Mouse (Mus musculus): ENCODE results near the gene Tspan8.

The Tspan8 gene

DNA sequence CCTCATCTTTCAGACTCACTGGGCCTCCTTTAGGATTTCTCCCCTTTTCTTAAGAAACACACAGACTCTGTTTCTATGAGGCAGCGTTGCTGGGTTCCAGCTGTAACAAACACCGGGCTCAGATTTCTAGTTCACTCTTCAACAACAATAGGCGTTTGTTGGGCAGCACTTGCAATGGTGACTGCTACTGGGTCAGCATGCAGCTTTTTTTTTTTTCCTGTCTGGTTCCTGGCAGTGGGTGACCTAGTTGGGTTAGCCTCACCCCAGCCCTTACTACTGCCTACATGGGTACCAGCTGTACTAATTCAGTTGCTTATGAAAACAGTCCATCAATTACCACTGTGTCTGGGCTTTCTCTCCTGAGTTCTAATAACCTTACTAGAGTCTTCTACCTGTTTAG lies 14.1 kb downstream of the Tspan8 start:
- DNase-seq (ENCODE audit: low spot score in 2 of 2), result no peak

DNA sequence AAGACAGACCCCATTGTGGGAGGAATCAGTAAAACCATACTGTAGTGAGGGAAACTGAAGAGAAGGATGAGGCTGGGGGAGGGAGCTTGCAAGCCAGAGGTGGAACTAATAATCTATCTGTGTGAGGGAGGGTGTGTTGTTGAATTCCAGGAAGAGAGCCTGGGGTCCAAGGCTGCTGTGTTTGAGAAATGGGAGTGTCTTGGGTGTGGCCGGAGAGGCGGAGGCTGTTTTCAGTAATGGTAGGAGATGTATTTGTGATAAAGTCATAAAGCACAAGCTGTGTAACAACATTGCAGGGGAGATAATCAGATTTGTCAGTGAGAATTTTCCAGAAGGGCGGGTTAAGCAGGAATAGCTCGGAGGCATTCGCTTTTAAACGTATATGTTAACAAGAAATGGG lies 17.4 kb downstream of the Tspan8 start:
- no peak for DNase-seq (ENCODE audit: low spot score in 2 of 2)

GRCm38 (mm10) chr10:115846930-115847329 lies 30.3 kb downstream of the Tspan8 start:
- DNase-seq (ENCODE audit: low spot score in 2 of 2), result no peak

DNA sequence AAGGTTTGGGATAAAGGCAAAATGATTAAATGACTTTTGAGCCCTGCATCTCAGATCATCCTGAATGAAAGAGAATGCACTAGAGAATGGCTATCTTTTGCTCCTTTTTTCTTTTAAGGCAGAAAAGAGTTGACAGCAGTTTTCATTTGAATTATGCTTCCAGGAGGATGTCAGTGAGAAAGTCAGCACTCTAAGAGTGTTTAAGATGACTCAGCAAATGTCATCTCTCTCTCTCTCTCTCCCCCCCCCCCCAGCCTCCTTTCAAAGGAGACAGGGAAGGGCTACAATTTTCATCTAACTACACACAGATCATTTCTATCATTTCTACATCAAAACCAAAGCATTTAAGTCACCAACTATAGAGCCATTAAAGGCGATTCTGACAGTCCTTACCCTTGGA lies 31.9 kb downstream of the Tspan8 start:
- no peak for DNase-seq (ENCODE audit: low spot score in 2 of 2)

DNA sequence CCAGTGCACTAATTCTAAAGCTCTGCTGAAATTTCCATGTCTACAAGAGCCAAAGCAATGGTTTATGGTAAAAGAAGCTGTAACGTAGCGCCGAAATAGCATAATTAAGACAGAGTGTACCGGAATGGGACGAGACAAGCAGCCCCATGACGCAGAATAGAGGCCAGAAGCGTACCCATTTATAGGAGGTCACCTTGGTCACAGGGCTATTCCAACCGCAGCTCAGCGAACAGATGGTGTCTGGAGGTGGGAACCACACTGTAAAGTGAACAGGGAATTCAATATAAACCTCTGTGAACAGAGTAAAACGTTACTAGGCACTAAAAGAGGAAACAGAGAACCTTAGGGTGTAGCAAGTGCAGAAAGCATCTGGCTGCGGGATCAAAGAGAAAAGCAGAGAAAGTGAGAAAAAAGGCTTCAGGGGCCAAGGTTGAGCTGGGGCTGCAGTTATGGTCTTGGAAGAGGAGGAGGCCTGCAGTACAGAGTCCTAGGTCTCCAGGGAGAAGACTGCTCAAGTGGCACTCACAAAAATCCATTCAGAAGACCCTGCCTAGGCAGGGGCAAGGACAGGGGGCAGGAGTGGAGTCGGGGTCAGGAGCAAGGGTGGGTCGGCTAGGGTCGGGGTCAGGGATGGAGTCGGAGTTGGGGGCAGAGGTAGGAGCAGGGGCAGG lies 43.7 kb downstream of the Tspan8 start:
- DNase-seq (ENCODE audit: low spot score in 2 of 2), result no peak

DNA sequence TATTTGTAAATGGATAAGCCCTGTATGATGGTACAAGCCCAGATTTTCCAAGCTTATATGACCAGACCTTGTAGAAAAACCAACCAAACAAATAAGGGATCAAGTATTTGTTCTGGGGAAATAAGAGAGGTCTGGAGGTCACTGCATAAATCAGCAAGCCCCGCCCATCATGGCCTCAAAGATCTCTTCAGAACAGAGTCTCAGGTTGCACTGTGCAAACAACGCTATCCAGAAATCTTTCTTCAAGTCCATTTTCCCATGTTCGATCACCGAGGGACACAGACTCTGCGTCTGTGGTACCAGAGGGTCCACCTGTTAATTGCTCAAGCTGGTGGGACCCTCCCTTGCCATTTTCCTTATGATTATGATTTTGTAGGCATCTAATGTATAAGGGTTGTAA lies 45.3 kb downstream of the Tspan8 start:
- no peak for DNase-seq (ENCODE audit: low spot score in 2 of 2)

DNA sequence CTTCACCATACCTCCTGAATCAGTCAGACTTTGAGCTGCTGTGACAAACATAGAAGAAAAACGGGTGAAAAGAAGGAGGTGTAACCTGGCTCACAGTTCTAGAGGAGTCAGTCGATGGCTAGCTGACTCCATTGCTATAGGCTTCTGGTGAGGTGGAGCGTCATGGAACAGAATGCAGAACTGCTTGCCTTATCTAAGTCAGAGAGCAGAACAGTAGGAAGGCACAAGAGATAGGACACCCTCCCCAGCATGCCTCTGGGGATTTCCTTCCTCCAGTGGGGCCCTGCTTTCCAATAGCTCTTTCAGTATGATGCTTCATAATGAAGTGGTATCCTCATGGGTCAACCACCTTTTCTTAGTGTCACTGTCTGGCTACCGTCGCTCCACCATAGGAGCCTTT lies 66.1 kb downstream of the Tspan8 start:
- no peak for DNase-seq (ENCODE audit: low spot score in 2 of 2)

DNA sequence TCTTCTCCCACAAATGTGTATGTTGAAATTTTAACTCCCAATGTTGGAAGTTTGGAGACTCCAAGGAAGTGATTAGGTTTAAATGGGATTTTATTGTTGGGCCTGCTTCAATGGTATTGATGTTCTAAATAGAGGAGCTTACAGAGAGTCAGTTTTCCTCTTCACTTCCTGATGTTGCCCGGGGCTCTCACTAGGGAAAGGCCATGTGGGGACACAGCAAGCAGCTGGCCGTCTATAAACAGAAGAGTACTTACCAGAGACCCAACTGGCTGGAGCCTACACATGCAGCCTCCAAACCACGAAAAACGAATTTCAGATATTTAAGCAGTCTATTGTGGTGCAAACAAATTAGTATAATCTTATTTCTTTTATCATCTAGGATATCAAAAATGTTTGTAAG lies 75.3 kb downstream of the Tspan8 start:
- no peak for DNase-seq (ENCODE audit: low spot score in 2 of 2)

DNA sequence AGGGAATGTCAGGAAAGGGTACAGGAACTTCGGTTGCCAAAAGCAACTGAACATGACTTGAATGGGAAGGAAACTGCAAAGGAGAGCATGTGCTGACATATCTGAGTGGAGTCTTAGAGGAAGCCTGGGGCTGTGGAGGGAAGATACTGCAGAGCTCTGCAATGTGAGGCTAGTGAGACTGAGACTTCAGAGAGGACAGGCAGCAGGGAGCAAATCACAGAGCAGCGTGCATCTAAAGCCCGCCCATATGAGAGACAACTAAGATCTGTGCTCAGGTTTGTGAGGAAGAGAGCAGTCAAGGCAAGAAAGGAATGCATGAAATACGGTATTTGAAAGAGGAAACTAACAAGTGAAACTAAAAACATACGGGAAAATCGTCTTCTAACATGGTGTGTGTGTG lies 76.3 kb downstream of the Tspan8 start:
- no peak for DNase-seq (ENCODE audit: low spot score in 2 of 2)

- no peak for DNase-seq (ENCODE audit: low spot score in 2 of 2)
These were observed 77.4 kb downstream of the Tspan8 start for GRCm38 (mm10) chr10:115894045-115894444.

GRCm38 (mm10) chr10:115896764-115897163 lies 80.1 kb downstream of the Tspan8 start:
- DNase-seq (ENCODE audit: low spot score in 2 of 2), result no peak

- no peak for DNase-seq (ENCODE audit: low spot score in 2 of 2)
These were observed 80.6 kb downstream of the Tspan8 start for GRCm38 (mm10) chr10:115897235-115897634.
